Mouse (Mus musculus): ENCODE data around the gene Tyw5. TPM values are rescaled to one million over a fixed set of nuclear protein-coding genes. Genes with fewer than 3 reads are reported as not detected.

Gene Tyw5
- total and polyA plus RNA-seq, 3 experiments, result 20.3 to 50.1 (median 21.0) TPM

GRCm38 (mm10) chr1:57429786-57430483 is 23.0 kb upstream of the Tyw5 start:
- Histone ChIP-seq H3K9ac (ENCODE audit: insufficient read depth, low read depth) (no peak overlapping the region), H3K9me3 (replicated peaks; ENCODE audit: low read length) (no peaks in the 10 kb centered on the region), H3K4me2 (ENCODE audit: insufficient read depth, low read depth, poor library complexity, severe bottlenecking) (no peak overlapping the region), H3K4me3 (replicated peaks in 1 of 3; ENCODE audit: low read depth in 2 of 3, low read length in 2 of 3, poor library complexity in 1 of 3) (no peak overlapping the region), H3K36me3 (replicated peaks in 1 of 2; ENCODE audit: control insufficient read depth in 1 of 2, insufficient read depth in 1 of 2, low read length in 1 of 2) (no peaks in the 10 kb centered on the region), H3K27me3 (replicated peaks) (no peaks in the 10 kb centered on the region), H3K4me1 (ENCODE audit: control insufficient read depth in 1 of 2, insufficient read depth in 2 of 2) (peaks cover 0 to 8% of the 10 kb centered on the region in 2 experiments; a peak in 1 of 4 replicates), H3K27ac (ENCODE audit: insufficient read depth, low read depth) (no peak overlapping the region), H3K79me2 (replicated peaks; ENCODE audit: control insufficient read depth, extremely low read depth, insufficient read depth, poor library complexity, severe bottlenecking) (no peaks in the 10 kb centered on the region)
- in situ Hi-C loops (cut with MboI; ENCODE audit: low pct_ligation_motif_present, low pct_unique_long_range_greater_than_20kb, low sequenced_read_pairs) (loop anchor here (10.0 kb wide), 1 partner anchor 515 kb away; no protein-coding TSS in a partner anchor), dilution Hi-C loops (cut with MboI; ENCODE audit: extremely low pct_ligation_motif_present, extremely low pct_unique_long_range_greater_than_20kb, low sequenced_read_pairs) (no loop called here)
- no peak for TF ChIP-seq POLR2A (IDR thresholded peaks at IDR 0.05; ENCODE audit: low read depth, low read length)
- TF ChIP-seq MEF2A (IDR thresholded peaks at IDR 0.05; ENCODE audit: borderline replicate concordance, low read depth, low read length), result no peak
- no peak for TF ChIP-seq ZNF384 (IDR thresholded peaks at IDR 0.05; ENCODE audit: low read depth, low read length)
- no peak for TF ChIP-seq TCF12 (IDR thresholded peaks at IDR 0.05; ENCODE audit: low read depth, low read length)
- no peak for TF ChIP-seq GABPA (IDR thresholded peaks at IDR 0.05; ENCODE audit: insufficient replicate concordance, low read depth, low read length)
- TF ChIP-seq E2F4 (IDR thresholded peaks at IDR 0.05; ENCODE audit: insufficient replicate concordance, low read depth, low read length), result no peak
- no peak for TF ChIP-seq POLR2AphosphoS2 (IDR thresholded peaks at IDR 0.05; ENCODE audit: low read depth, low read length)
- TF ChIP-seq MAFK (IDR thresholded peaks at IDR 0.05; ENCODE audit: insufficient replicate concordance, low read length), result no peak
- no peak for TF ChIP-seq ETS1 (conservative IDR thresholded peaks at IDR 0.05; ENCODE audit: low read depth, low read length)
- TF ChIP-seq PAX5 (IDR thresholded peaks at IDR 0.05; ENCODE audit: low read length), result no peak
- TF ChIP-seq RAD21 (IDR thresholded peaks at IDR 0.05; ENCODE audit: low read depth, low read length), result no peak
- DNase-seq (ENCODE audit: extremely low read depth), result no peak

- dilution Hi-C loops (cut with MboI; ENCODE audit: extremely low pct_ligation_motif_present, extremely low pct_unique_long_range_greater_than_20kb, low sequenced_read_pairs), result no loop called here
Measured at GRCm38 (mm10) chr1:57428368-57429308, 21.7 kb upstream of the Tyw5 start.

More at GRCm38 (mm10) chr1:57428368-57429308, 21.7 kb upstream of the Tyw5 start:
- Histone ChIP-seq H3K9ac (ENCODE audit: insufficient read depth, low read depth) (no peak overlapping the region), H3K9me3 (replicated peaks; ENCODE audit: low read length) (no peaks in the 10 kb centered on the region), H3K36me3 (replicated peaks in 1 of 2; ENCODE audit: control insufficient read depth in 1 of 2, insufficient read depth in 1 of 2, low read length in 1 of 2) (no peaks in the 10 kb centered on the region), H3K27ac (ENCODE audit: insufficient read depth, low read depth) (no peak overlapping the region), H3K27me3 (replicated peaks) (no peaks in the 10 kb centered on the region), H3K79me2 (replicated peaks; ENCODE audit: control insufficient read depth, extremely low read depth, insufficient read depth, poor library complexity, severe bottlenecking) (no peaks in the 10 kb centered on the region), H3K4me2 (ENCODE audit: insufficient read depth, low read depth, poor library complexity, severe bottlenecking) (peak overlapping the region; percentile 55), H3K4me3 (replicated peaks in 1 of 3; ENCODE audit: low read depth in 2 of 3, low read length in 2 of 3, poor library complexity in 1 of 3) (no peak overlapping the region), H3K4me1 (ENCODE audit: control insufficient read depth in 1 of 2, insufficient read depth in 2 of 2) (peaks cover 0 to 8% of the 10 kb centered on the region in 2 experiments; a peak in 1 of 4 replicates)
- TF ChIP-seq ZC3H11A (IDR thresholded peaks at IDR 0.05; ENCODE audit: low read depth, low read length) (peak; percentile 87), UBTF (IDR thresholded peaks at IDR 0.05; ENCODE audit: low read depth, low read length) (no peak), SMC3 (IDR thresholded peaks at IDR 0.05; ENCODE audit: low read depth, low read length) (peak; percentile 95), MXI1 (IDR thresholded peaks at IDR 0.05; ENCODE audit: low read depth, low read length) (no peak), CTCF (conservative IDR thresholded peaks at IDR 0.05 in 1 of 2, IDR thresholded peaks at IDR 0.05 in 1 of 2; ENCODE audit: low read depth in 2 of 2, low read length in 2 of 2) (peak; percentile 76 to 93), JUN (IDR thresholded peaks at IDR 0.05; ENCODE audit: insufficient read depth, low read depth, low read length) (no peak), RAD21 (IDR thresholded peaks at IDR 0.05; ENCODE audit: low read depth, low read length) (peak; percentile 98)
- DNase-seq (ENCODE audit: extremely low read depth), result peak; percentile 65
- in situ Hi-C loops (cut with MboI; ENCODE audit: low pct_ligation_motif_present, low pct_unique_long_range_greater_than_20kb, low sequenced_read_pairs), result loop anchor here (10.0 kb wide), 1 partner anchor 516 kb away; no protein-coding TSS in a partner anchor
